ENCODE assay signal across 20 mouse cellular contexts in the genomic region with DNA sequence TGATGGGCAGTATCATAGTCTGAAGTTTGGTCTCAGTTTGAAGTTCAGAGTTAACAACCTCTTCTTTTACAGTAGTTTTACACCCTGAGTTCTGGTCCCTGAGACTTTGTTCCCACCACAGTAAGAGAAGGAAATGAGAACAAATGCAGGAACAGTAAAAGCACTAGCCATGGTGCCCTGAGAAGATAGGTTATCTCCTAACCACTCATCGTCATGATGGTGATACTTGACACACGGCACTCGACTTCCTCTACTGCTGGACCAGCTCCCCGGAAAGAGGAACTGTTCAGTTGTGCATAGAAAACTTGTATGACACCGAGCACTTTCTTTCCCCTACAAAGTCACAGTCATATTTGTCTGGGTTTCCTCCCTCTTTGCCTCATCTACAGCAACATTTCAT.
DNase-seq lines count a peak whose midpoint lies in the region; ATAC-seq and TF ChIP-seq lines count a peak whose summit lies in the region.
"Had no signal": no experiment of that assay in that cellular context is flagged by ENCODE, and none has a peak within 500 bp of the region (broad histone marks: within the 10 kb centered on the region; RNA-seq: fewer than 3 reads in every experiment).

No protein-coding gene starts in this region.

- H3K27me3 ChIP-seq in G1E (ENCODE audit: insufficient read depth, low read length) = no peaks in the 10 kb centered on the region
- H3K27me3 ChIP-seq: embryonic facial prominence, embryonic 15.5 days had no signal

- H3K4me1 ChIP-seq in G1E (ENCODE audit: insufficient read depth, low read depth, low read length) = peaks cover 9% of the 10 kb centered on the region
- H3K4me1 ChIP-seq: embryonic facial prominence, embryonic 15.5 days; heart, embryonic 10.5 days had no signal

- DNase-seq in G1E (ENCODE audit: low spot score) (peak; percentile 51), MN1 (ENCODE audit: low spot score) (no peak)
- no peak for DNase-seq in thymus, postnatal 4 days
- no peak for DNase-seq in right cerebral cortex, postnatal 36 days (ENCODE audit: low spot score in 2 of 2)
- DNase-seq: adrenal gland, adult 8-10 months; adrenal gland, postnatal 36 days; cerebellum, adult 11 months; cerebellum, adult 8-10 months; embryo, embryonic 11 days; gastrocnemius, postnatal 36 days; heart, adult 11 months; heart, postnatal 10 days; kidney, adult 11 months had no signal

- ATAC-seq in G1E (ENCODE audit: extremely low read depth, insufficient number of reproducible peaks, low FRiP score, poor library complexity, severe bottlenecking) = peak; percentile 28
- ATAC-seq in common myeloid progenitor, adult 5-6 weeks (replicated peaks; ENCODE audit: low read depth, poor library complexity, severe bottlenecking) = peak; percentile 60
- ATAC-seq in megakaryocyte, adult 5-6 weeks (ENCODE audit: poor library complexity, severe bottlenecking) = peak; percentile 52; the same call in 1 of the 2 replicates
- ATAC-seq: forebrain, embryonic 14.5 days had no signal

- no peak for TF ChIP-seq CTCF in G1E (IDR thresholded peaks at IDR 0.05; ENCODE audit: low read depth, low read length)

- no peaks in the 10 kb centered on the region for H3K36me3 ChIP-seq in G1E (replicated peaks)
- H3K36me3 ChIP-seq: embryonic facial prominence, embryonic 15.5 days; forebrain, embryonic 10.5 days; heart, embryonic 10.5 days had no signal

- no peaks in the 10 kb centered on the region for H3K9me3 ChIP-seq in G1E (replicated peaks)
- H3K9me3 ChIP-seq: embryonic facial prominence, embryonic 15.5 days; forebrain, embryonic 10.5 days; heart, embryonic 10.5 days had no signal

- H3K4me3 ChIP-seq in G1E (ENCODE audit: low read depth, low read length) = no peak overlapping the region
- H3K4me3 ChIP-seq: embryonic facial prominence, embryonic 15.5 days; erythroblast, embryonic 14.5 days; forebrain, embryonic 10.5 days; heart, embryonic 10.5 days had no signal
